ENCODE assay signal across 15 mouse cellular contexts in genomic region chr13:52831037-52831757, GRCm38 (mm10).
DNase-seq lines count a peak whose midpoint lies in the region; ATAC-seq and TF ChIP-seq lines count a peak whose summit lies in the region.
"Had no signal": no experiment of that assay in that cellular context is flagged by ENCODE, and none has a peak within 500 bp of the region (broad histone marks: within the 10 kb centered on the region; RNA-seq: fewer than 3 reads in every experiment).

No protein-coding gene starts in this region.

- no peak overlapping the region for H3K9ac ChIP-seq in heart, embryonic 13.5 days
- no peak overlapping the region for H3K9ac ChIP-seq in heart, adult 2 months (ENCODE audit: low read depth, low read length)
- H3K9ac ChIP-seq in liver, embryonic 12.5 days = peak overlapping the region; percentile 58
- H3K9ac ChIP-seq: embryonic facial prominence, embryonic 13.5 days; limb, embryonic 15.5 days; midbrain, embryonic 12.5 days had no signal

- H3K9me3 ChIP-seq in heart, embryonic 13.5 days = 0 out of 2 replicates have a peak, but pooled peaks cover 2% of the 10 kb centered on the region
- H3K9me3 ChIP-seq in liver, embryonic 12.5 days (replicated peaks) = no peaks in the 10 kb centered on the region
- H3K9me3 ChIP-seq: embryonic facial prominence, embryonic 13.5 days; limb, embryonic 15.5 days; midbrain, embryonic 12.5 days had no signal

- H3K79me2 ChIP-seq in heart, adult 2 months (replicated peaks; ENCODE audit: control insufficient read depth, insufficient read depth, low read length) = no peaks in the 10 kb centered on the region

- peak overlapping the region; percentile 20; the same call in 1 of the 2 replicates for H3K4me2 ChIP-seq in heart, embryonic 13.5 days
- H3K4me2 ChIP-seq in liver, embryonic 12.5 days = peak overlapping the region; percentile 43
- H3K4me2 ChIP-seq: embryonic facial prominence, embryonic 13.5 days; limb, embryonic 15.5 days; midbrain, embryonic 12.5 days had no signal

- TF ChIP-seq POLR2A in heart, adult 2 months (IDR thresholded peaks at IDR 0.05; ENCODE audit: insufficient read depth, low read depth, low read length) = no peak

- H3K27ac ChIP-seq in heart, embryonic 13.5 days (replicated peaks) = peak overlapping the region; percentile 12; the same call in 1 of the 2 replicates
- H3K27ac ChIP-seq in heart, adult 2 months = no peak overlapping the region
- H3K27ac ChIP-seq in liver, embryonic 12.5 days = peak overlapping the region; percentile 91
- H3K27ac ChIP-seq: embryonic facial prominence, embryonic 13.5 days; limb, embryonic 15.5 days; midbrain, embryonic 12.5 days had no signal

- intact Hi-C loops in heart, adult 2 months (cut with DNase I) = no loop called here
- intact Hi-C loops in left cerebral cortex, postnatal 4 days (cut with DNase I) = no loop called here

- 41% methylated on average over 13 of the region's 13 CpGs for WGBS in heart, embryonic 13.5 days
- WGBS in heart, adult 2 months = 72% methylated on average over 13 of the region's 13 CpGs
- 31% methylated on average over 13 of the region's 13 CpGs for WGBS in liver, embryonic 12.5 days (ENCODE audit: insufficient replicate concordance)

- TF ChIP-seq EP300 in heart, adult 2 months (IDR thresholded peaks at IDR 0.05; ENCODE audit: insufficient read depth, low read depth, low read length) = no peak

- H3K27me3 ChIP-seq in heart, embryonic 13.5 days (replicated peaks) = no peaks in the 10 kb centered on the region
- no peaks in the 10 kb centered on the region for H3K27me3 ChIP-seq in heart, adult 2 months (ENCODE audit: control insufficient read depth, insufficient read depth, low read length)
- no peaks in the 10 kb centered on the region for H3K27me3 ChIP-seq in liver, embryonic 12.5 days (replicated peaks)
- H3K27me3 ChIP-seq: embryonic facial prominence, embryonic 13.5 days; limb, embryonic 15.5 days; midbrain, embryonic 12.5 days had no signal

- peaks cover 35% of the 10 kb centered on the region for H3K4me1 ChIP-seq in heart, embryonic 13.5 days
- no peaks in the 10 kb centered on the region; the same call in 1 of the 2 replicates for H3K4me1 ChIP-seq in heart, adult 2 months (ENCODE audit: control insufficient read depth, insufficient read depth, low read length)
- H3K4me1 ChIP-seq in liver, embryonic 12.5 days = peaks cover 75% of the 10 kb centered on the region
- H3K4me1 ChIP-seq: embryonic facial prominence, embryonic 13.5 days; limb, embryonic 15.5 days; midbrain, embryonic 12.5 days had no signal

- DNase-seq in heart, adult 2 months = no peak
- peak; percentile 85 for DNase-seq in c-Kit-positive CD71-positive TER-119-positive erythroid progenitor cells, embryonic 14.5 days (ENCODE audit: low spot score)
- peak; percentile 64 to 71 for DNase-seq in spleen, postnatal 4 days (ENCODE audit: low spot score in 2 of 2)
- no peak for DNase-seq in left cerebral cortex, postnatal 4 days
- DNase-seq in cerebellum, adult 11-12 months = no peak
- no peak for DNase-seq in heart, postnatal 4 days
- DNase-seq: adrenal gland, postnatal 36 days; cerebellum, postnatal 14 days; kidney, postnatal 10 days; thymus, postnatal 4 days had no signal

- peaks cover 19% of the 10 kb centered on the region for H3K36me3 ChIP-seq in heart, embryonic 13.5 days
- no peaks in the 10 kb centered on the region for H3K36me3 ChIP-seq in heart, adult 2 months (ENCODE audit: control insufficient read depth, insufficient read depth, low read length)
- peaks cover under 1% of the 10 kb centered on the region; the same call in 1 of the 2 replicates for H3K36me3 ChIP-seq in liver, embryonic 12.5 days
- H3K36me3 ChIP-seq: midbrain, embryonic 12.5 days had no signal

- peak; percentile 81 for ATAC-seq in heart, embryonic 13.5 days (ENCODE audit: extremely low read depth, insufficient number of reproducible peaks, low FRiP score, low TSS enrichment)
- peak; percentile 97 for ATAC-seq in liver, embryonic 12.5 days

- TF ChIP-seq CTCF in heart, adult 2 months (IDR thresholded peaks at IDR 0.05) = no peak

- no peak overlapping the region for H3K4me3 ChIP-seq in heart, embryonic 13.5 days
- no peak overlapping the region for H3K4me3 ChIP-seq in heart, adult 2 months
- no peak overlapping the region for H3K4me3 ChIP-seq in liver, embryonic 12.5 days
- H3K4me3 ChIP-seq: embryonic facial prominence, embryonic 13.5 days; limb, embryonic 15.5 days; midbrain, embryonic 12.5 days had no signal

Comparison
In these comparisons a context has a peak if more than half of its experiments do, and no peak if none do; other contexts are left out.
1. DNase-seq: peak in c-Kit-positive CD71-positive TER-119-positive erythroid progenitor cells, embryonic 14.5 days (single experiment) and spleen, postnatal 4 days (2 of 2); none in heart, adult 2 months (0 of 2), left cerebral cortex, postnatal 4 days (single experiment), cerebellum, adult 11-12 months (single experiment) and heart, postnatal 4 days (single experiment).